Mouse (Mus musculus) midbrain, embryonic 10.5 days (tissue): ENCODE results near the gene Lgr5. TPM values are rescaled to one million over a fixed set of nuclear protein-coding genes. Genes with fewer than 3 reads are reported as not detected.

ENCODE experiments used
- DNase-seq: peaks from one replicate; pipeline ENCODE4 v3.0.0-alpha.2; 2017; ENCODE audit warnings: low spot score
- H3K27ac ChIP-seq: fragments of 300-500 bp; sonication (generic); replicated peaks from 2 replicates; pipeline ENCODE4 v1.5.1; 2016; ENCODE audit warnings: mild to moderate bottlenecking
- H3K27me3 ChIP-seq: fragments of 300-500 bp; sonication (generic); 2 replicates; pipeline ENCODE4 v1.6.1; 2016; ENCODE audit warnings: low read depth, mild to moderate bottlenecking; ENCODE audit not compliant: poor library complexity, severe bottlenecking
- H3K36me3 ChIP-seq: fragments of 300-500 bp; sonication (generic); 2 replicates; pipeline ENCODE4 v1.6.1; 2016; ENCODE audit warnings: mild to moderate bottlenecking, moderate library complexity
- H3K4me1 ChIP-seq: fragments of 300-500 bp; sonication (generic); 2 replicates; pipeline ENCODE4 v1.6.1; 2016
- H3K4me3 ChIP-seq: fragments of 300-500 bp; sonication (generic); 2 replicates; pipeline ENCODE4 v1.5.1; 2016; ENCODE audit warnings: mild to moderate bottlenecking, moderate library complexity
- H3K9me3 ChIP-seq: fragments of 300-500 bp; sonication (generic); replicated peaks from 2 replicates; pipeline ENCODE4 v1.6.1; 2016; ENCODE audit warnings: mild to moderate bottlenecking
- WGBS: fragments of 180-500 bp; shearing (Covaris S2); methylation state at CpG from one replicate; pipeline ENCODE4 v1.1.7; 2016; 5-methylcytosine and 5-hydroxymethylcytosine counted together
- polyA plus RNA-seq: library from polyadenylated mRNA; unstranded; fragments of >200 nt; fragmentation: Nextera tagmentation; extraction: Ambion mirVana; gene quantifications from 2 replicates; pipeline ENCODE4 v1.2.1, GENCODE M21; 2016

The Lgr5 gene
- polyA plus RNA-seq, 1 experiment from 2014 or later = 7.2 TPM

GRCm38 (mm10) chr10:115448614-115449013 lies 139.0 kb downstream of the Lgr5 start:
- Histone ChIP-seq H3K27ac (no peak overlapping the region), H3K4me3 (no peak overlapping the region), H3K36me3 (peaks cover 10% of the 10 kb centered on the region; the same call in 1 of the 2 replicates), H3K9me3 (peaks cover 3% of the 10 kb centered on the region), H3K4me1 (no peaks in the 10 kb centered on the region), H3K27me3 (no peaks in the 10 kb centered on the region)
- WGBS = 90% methylated on average over 13 of the region's 13 CpGs
- DNase-seq = no peak

DNA sequence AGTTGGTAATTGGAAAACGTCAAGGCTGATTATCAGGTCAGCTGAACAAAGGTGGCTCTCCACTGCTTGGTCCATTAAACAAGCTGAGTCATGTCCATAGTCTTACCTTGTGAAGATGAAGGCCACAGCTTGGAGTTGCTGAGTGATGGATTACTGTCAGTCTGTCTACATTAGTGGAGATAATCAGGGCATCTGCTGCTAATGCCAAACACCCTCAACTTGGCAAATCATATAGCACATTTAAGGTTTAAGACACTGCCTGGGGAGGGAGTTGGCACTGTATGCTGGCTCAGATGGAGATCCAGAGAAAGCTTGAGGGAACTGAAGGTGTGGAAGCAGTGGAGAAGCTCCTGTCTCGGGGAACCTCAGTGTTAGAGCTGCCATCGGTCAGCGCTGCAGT lies 150.3 kb downstream of the Lgr5 start:
- 90% methylated on average over 4 of the region's 4 CpGs for WGBS
- no peaks in the 10 kb centered on the region for H3K4me1 ChIP-seq
- H3K9me3 ChIP-seq = no peaks in the 10 kb centered on the region
- no peak overlapping the region for H3K27ac ChIP-seq
- peaks cover 40% of the 10 kb centered on the region for H3K36me3 ChIP-seq
- H3K27me3 ChIP-seq = no peaks in the 10 kb centered on the region
- no peak overlapping the region for H3K4me3 ChIP-seq
- DNase-seq = no peak

GRCm38 (mm10) chr10:115425351-115425750 lies 162.2 kb downstream of the Lgr5 start:
- DNase-seq = no peak

GRCm38 (mm10) chr10:115421976-115422375 lies 165.6 kb downstream of the Lgr5 start:
- H3K27ac ChIP-seq = no peak overlapping the region
- no peak for DNase-seq
- H3K4me1 ChIP-seq = no peaks in the 10 kb centered on the region
- H3K9me3 ChIP-seq = no peaks in the 10 kb centered on the region
- H3K4me3 ChIP-seq = no peak overlapping the region
- WGBS = 86% methylated on average over 4 of the region's 4 CpGs
- no peaks in the 10 kb centered on the region for H3K27me3 ChIP-seq
- H3K36me3 ChIP-seq = peaks cover 96% of the 10 kb centered on the region

More at GRCm38 (mm10) chr10:115425351-115425750, 162.2 kb downstream of the Lgr5 start:
- H3K27ac ChIP-seq = no peak overlapping the region
- H3K4me1 ChIP-seq = no peaks in the 10 kb centered on the region
- H3K27me3 ChIP-seq = no peaks in the 10 kb centered on the region
- H3K36me3 ChIP-seq = peaks cover 97% of the 10 kb centered on the region
- no peaks in the 10 kb centered on the region for H3K9me3 ChIP-seq
- no peak overlapping the region for H3K4me3 ChIP-seq
- WGBS = 76% methylated on average over 2 of the region's 2 CpGs

- Histone ChIP-seq H3K4me1 (no peaks in the 10 kb centered on the region), H3K27me3 (no peaks in the 10 kb centered on the region), H3K4me3 (no peak overlapping the region), H3K36me3 (peaks cover 98% of the 10 kb centered on the region), H3K27ac (no peak overlapping the region), H3K9me3 (no peaks in the 10 kb centered on the region)
- no peak for DNase-seq
- WGBS = 92% methylated on average over 3 of the region's 3 CpGs
Measured at GRCm38 (mm10) chr10:115414056-115414455, 173.5 kb downstream of the Lgr5 start.

DNA sequence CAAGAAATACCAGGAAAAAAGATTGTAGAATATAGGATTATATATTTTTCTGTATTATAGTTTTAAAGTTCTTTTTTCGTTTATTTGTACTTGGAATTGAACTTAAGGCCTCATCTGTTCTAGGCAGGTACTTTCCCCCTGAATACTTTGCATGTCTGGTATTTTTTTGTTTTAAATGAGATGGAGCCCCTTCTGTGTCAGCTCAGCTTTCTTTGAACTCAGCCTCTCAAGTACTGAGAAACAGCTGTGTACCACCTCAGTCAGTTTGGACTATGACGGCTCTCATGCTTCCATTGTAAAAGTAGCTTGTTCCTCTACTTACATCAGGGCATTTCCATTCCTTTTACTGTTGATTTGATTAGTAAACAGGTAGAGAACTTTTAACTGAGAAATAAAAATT lies 174.1 kb downstream of the Lgr5 start:
- WGBS = 92% methylated on average over 2 of the region's 2 CpGs
- H3K36me3 ChIP-seq = peaks cover 98% of the 10 kb centered on the region
- H3K27me3 ChIP-seq = no peaks in the 10 kb centered on the region
- no peak overlapping the region for H3K4me3 ChIP-seq
- DNase-seq = no peak
- H3K27ac ChIP-seq = no peak overlapping the region
- no peaks in the 10 kb centered on the region for H3K9me3 ChIP-seq
- no peaks in the 10 kb centered on the region for H3K4me1 ChIP-seq

- H3K36me3 ChIP-seq = peaks cover 95% of the 10 kb centered on the region
- WGBS = 75% methylated on average over 6 of the region's 6 CpGs
- no peaks in the 10 kb centered on the region for H3K9me3 ChIP-seq
- H3K27me3 ChIP-seq = no peaks in the 10 kb centered on the region
- peak; percentile 51 for DNase-seq
- H3K4me1 ChIP-seq = no peaks in the 10 kb centered on the region
- no peak overlapping the region for H3K4me3 ChIP-seq
- H3K27ac ChIP-seq = no peak overlapping the region
Measured at GRCm38 (mm10) chr10:115406393-115406792, 181.2 kb downstream of the Lgr5 start.

Other genes starting within 250 kb of the Lgr5 start
- gene Tmem19, start 225.3 kb downstream of the Lgr5 start, polyA plus RNA-seq = 30.4 and 35.2 TPM in 2 replicates
- gene Thap2, start 203.3 kb downstream of the Lgr5 start, polyA plus RNA-seq = 25.0 and 27.3 TPM in 2 replicates
- 15.6 and 18.0 TPM in 2 replicates for gene Zfc3h1, start 202.8 kb downstream of the Lgr5 start, polyA plus RNA-seq
- gene A930009A15Rik, start 17.8 kb downstream of the Lgr5 start, polyA plus RNA-seq = 0.31 and 1.1 TPM in 2 replicates
- 0.16 and 0.22 TPM in 2 replicates for gene Tspan8, start 229.1 kb upstream of the Lgr5 start, polyA plus RNA-seq